Mouse (Mus musculus): Measurements from ENCODE around the gene Gm4559. TPM values are rescaled to one million over a fixed set of nuclear protein-coding genes. Genes with fewer than 3 reads are reported as not detected.

Gene Gm4559
- not detected in 2 replicates for polyA plus RNA-seq (2012; rRNA removed)

DNA sequence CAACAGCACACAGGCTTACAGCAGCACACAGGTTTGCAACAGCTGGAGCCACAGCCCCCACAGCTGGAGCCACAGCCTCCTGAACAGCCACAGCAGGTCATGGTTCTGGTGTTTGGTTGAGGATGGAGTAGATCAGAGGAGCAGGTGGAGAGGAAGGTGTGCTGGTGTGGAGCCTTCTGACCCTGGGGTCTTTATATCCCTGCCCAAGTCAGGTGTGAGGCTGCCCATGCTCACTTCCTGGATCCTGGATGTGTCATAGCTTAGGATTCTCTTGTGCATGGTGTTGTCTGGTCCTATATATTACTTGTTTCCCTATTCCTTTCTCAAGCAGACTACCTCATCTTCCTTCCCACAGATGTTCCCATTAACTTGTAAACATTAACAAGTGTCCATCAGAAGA lies at the start of gene Gm4559:
TSS of gene Gm4559 (minus strand) at position 101 of the 400 bp plus-strand sequence.

DNA sequence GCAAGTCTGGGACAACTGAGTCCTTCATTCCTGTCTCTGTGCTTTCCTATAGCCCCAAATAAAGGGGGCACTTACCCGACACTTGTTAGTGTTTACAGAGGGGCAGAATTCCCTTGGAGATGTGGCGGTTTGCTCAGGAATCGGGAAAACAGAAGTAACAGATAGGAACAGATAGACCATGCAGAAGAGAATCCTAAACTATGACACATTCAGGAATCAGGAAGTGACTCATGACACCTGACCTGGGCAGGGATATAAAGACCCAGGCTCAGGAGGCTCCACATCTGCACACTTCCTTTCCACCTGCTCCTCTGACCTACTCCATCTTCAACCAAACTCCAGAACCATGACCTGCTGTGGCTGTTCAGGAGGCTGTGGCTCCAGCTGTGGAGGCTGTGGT lies 29.1 kb upstream of the Gm4559 start, which contains the start of gene Krtap5-4:
TSS of gene Krtap5-4 (plus strand) at position 301 of the 400 bp plus-strand sequence.

GRCm38 (mm10) chr7:142297018-142297417 lies 22.9 kb upstream of the Gm4559 start, which contains the start of gene Krtap5-1:
Gene Krtap5-1 (minus strand): TSS chr7:142297118.

GRCm38 (mm10) chr7:142258254-142258653 lies 15.9 kb downstream of the Gm4559 start, which contains the start of gene Gm2431:
Gene Gm2431 (minus strand): TSS chr7:142258354.

GRCm38 (mm10) chr7:142240978-142241377 lies 33.2 kb downstream of the Gm4559 start, which contains the start of gene Gm40460:
Gene Gm40460 (minus strand): TSS chr7:142241078.

GRCm38 (mm10) chr7:142229871-142230270 lies 44.3 kb downstream of the Gm4559 start, which contains the start of gene Krtap5-5:
Gene Krtap5-5 (minus strand): TSS chr7:142229971.

Other genes with a start within 250 kb of the Gm4559 start
- gene Mob2, start 213.3 kb downstream of the Gm4559 start, polyA plus RNA-seq (2012; rRNA removed): 35.8 and 47.0 TPM in 2 replicates
- 12.1 and 13.0 TPM in 2 replicates for gene Dusp8, start 178.5 kb downstream of the Gm4559 start, polyA plus RNA-seq (2012; rRNA removed)
- gene Gm45618, start 153.6 kb downstream of the Gm4559 start, polyA plus RNA-seq (2012; rRNA removed): not detected in 2 replicates
- gene Gm39115, start 138.3 kb downstream of the Gm4559 start, polyA plus RNA-seq (2012; rRNA removed): not detected in 2 replicates
- not detected in 2 replicates for gene Gm45337, start 129.8 kb downstream of the Gm4559 start, polyA plus RNA-seq (2012; rRNA removed)
- not detected in 2 replicates for gene Gm29735, start 117.2 kb downstream of the Gm4559 start, polyA plus RNA-seq (2012; rRNA removed)
- gene Gm4553, start 108.6 kb downstream of the Gm4559 start, polyA plus RNA-seq (2012; rRNA removed): not detected in 2 replicates
- gene Krtap5-2, start 98.4 kb downstream of the Gm4559 start, polyA plus RNA-seq (2012; rRNA removed): not detected in 2 replicates
- not detected in 2 replicates for gene Gm10153, start 84.0 kb downstream of the Gm4559 start, polyA plus RNA-seq (2012; rRNA removed)
- gene Krtap5-3, start 73.0 kb downstream of the Gm4559 start, polyA plus RNA-seq (2012; rRNA removed): not detected in 2 replicates
- gene Gm7579, start 62.5 kb downstream of the Gm4559 start, polyA plus RNA-seq (2012; rRNA removed): not detected in 2 replicates
- not detected in 2 replicates for gene Krtap5-5, start 44.4 kb downstream of the Gm4559 start, polyA plus RNA-seq (2012; rRNA removed)
- gene Gm40460, start 33.3 kb downstream of the Gm4559 start, polyA plus RNA-seq (2012; rRNA removed): not detected in 2 replicates
- not detected in 2 replicates for gene Gm2431, start 16.0 kb downstream of the Gm4559 start, polyA plus RNA-seq (2012; rRNA removed)
- not detected in 2 replicates for gene Krtap5-1, start 22.8 kb upstream of the Gm4559 start, polyA plus RNA-seq (2012; rRNA removed)
- not detected in 2 replicates for gene Krtap5-4, start 29.2 kb upstream of the Gm4559 start, polyA plus RNA-seq (2012; rRNA removed)
- gene Ifitm10, start 99.4 kb upstream of the Gm4559 start, polyA plus RNA-seq (2012; rRNA removed): 5.0 and 5.6 TPM in 2 replicates
- 0.52 and 2.4 TPM in 2 replicates for gene Gm49369, start 108.3 kb upstream of the Gm4559 start, polyA plus RNA-seq (2012; rRNA removed)
- 813 and 888 TPM in 2 replicates for gene Ctsd, start 113.7 kb upstream of the Gm4559 start, polyA plus RNA-seq (2012; rRNA removed)
- 2.1 and 7.7 TPM in 2 replicates for gene Syt8, start 160.5 kb upstream of the Gm4559 start, polyA plus RNA-seq (2012; rRNA removed)
- 6.2 and 8.1 TPM in 2 replicates for gene Tnni2, start 167.4 kb upstream of the Gm4559 start, polyA plus RNA-seq (2012; rRNA removed)
- gene Lsp1, start 186.4 kb upstream of the Gm4559 start, polyA plus RNA-seq (2012; rRNA removed): 134 and 175 TPM in 2 replicates
- 1.6 and 4.3 TPM in 2 replicates for gene Tnnt3, start 224.5 kb upstream of the Gm4559 start, polyA plus RNA-seq (2012; rRNA removed)